Mouse (Mus musculus): Measurements from ENCODE around the gene Tigd4. TPM values are rescaled to one million over a fixed set of nuclear protein-coding genes. Genes with fewer than 3 reads are reported as not detected.

The Tigd4 gene
- polyA plus RNA-seq, 2 experiments = not detected

GRCm38 (mm10) chr3:84642942-84643341, 49.6 kb downstream of the Tigd4 start:
- WGBS (ENCODE audit: insufficient replicate concordance) = 65% methylated on average over 4 of the region's 4 CpGs
- H3K27me3 ChIP-seq (ENCODE audit: control insufficient read depth, insufficient read depth, low read length) = no peaks in the 10 kb centered on the region
- H3K4me1 ChIP-seq (replicated peaks; ENCODE audit: control insufficient read depth in 2 of 2, insufficient read depth in 2 of 2, low read length in 1 of 2) = 0 out of 4 replicates have a peak, but pooled peaks cover 0 to 2% of the 10 kb centered on the region in 2 experiments
- H3K9ac ChIP-seq (replicated peaks) = no peak overlapping the region
- ATAC-seq (ENCODE audit: insufficient read depth) (no peak), DNase-seq (ENCODE audit: low read depth in 3 of 3, low spot score in 3 of 3) (no peak)
- H3K9me3 ChIP-seq (ENCODE audit: control insufficient read depth, low read length) = no peaks in the 10 kb centered on the region
- no peak for TF ChIP-seq EP300 (IDR thresholded peaks at IDR 0.05; ENCODE audit: low read depth)
- TF ChIP-seq CTCF (IDR thresholded peaks at IDR 0.05; ENCODE audit: low read depth) = no peak
- H3K27ac ChIP-seq = no peak overlapping the region
- H3K4me2 ChIP-seq (ENCODE audit: low read depth) = no peak overlapping the region
- H3K4me3 ChIP-seq (ENCODE audit: insufficient read depth in 1 of 2, low read depth in 2 of 2, low read length in 2 of 2) = no peak overlapping the region
- no peaks in the 10 kb centered on the region for H3K36me3 ChIP-seq (replicated peaks; ENCODE audit: control insufficient read depth, insufficient read depth, low read depth)

GRCm38 (mm10) chr3:84645156-84646006, 52.0 kb downstream of the Tigd4 start:
- 58% methylated on average over 9 of the region's 9 CpGs for WGBS (ENCODE audit: insufficient replicate concordance)
- ATAC-seq (ENCODE audit: insufficient read depth) (no peak), DNase-seq (ENCODE audit: low read depth in 3 of 3, low spot score in 3 of 3) (no peak)
- no peaks in the 10 kb centered on the region for H3K27me3 ChIP-seq (ENCODE audit: control insufficient read depth, insufficient read depth, low read length)
- H3K36me3 ChIP-seq (replicated peaks; ENCODE audit: control insufficient read depth, insufficient read depth, low read depth) = no peaks in the 10 kb centered on the region
- no peak overlapping the region for H3K4me2 ChIP-seq (ENCODE audit: low read depth)
- H3K27ac ChIP-seq = no peak overlapping the region
- 0 out of 4 replicates have a peak, but pooled peaks cover 0 to 2% of the 10 kb centered on the region in 2 experiments for H3K4me1 ChIP-seq (replicated peaks; ENCODE audit: control insufficient read depth in 2 of 2, insufficient read depth in 2 of 2, low read length in 1 of 2)
- TF ChIP-seq EP300 (IDR thresholded peaks at IDR 0.05; ENCODE audit: low read depth) = no peak
- no peak for TF ChIP-seq CTCF (IDR thresholded peaks at IDR 0.05; ENCODE audit: low read depth)
- H3K9me3 ChIP-seq (ENCODE audit: control insufficient read depth, low read length) = no peaks in the 10 kb centered on the region
- no peak overlapping the region for H3K9ac ChIP-seq (replicated peaks)
- H3K4me3 ChIP-seq (ENCODE audit: insufficient read depth in 1 of 2, low read depth in 2 of 2, low read length in 2 of 2) = no peak overlapping the region

- TF ChIP-seq CTCF (IDR thresholded peaks at IDR 0.05; ENCODE audit: low read depth) (no peak), EP300 (IDR thresholded peaks at IDR 0.05; ENCODE audit: low read depth) (no peak)
- DNase-seq (ENCODE audit: low read depth in 3 of 3, low spot score in 3 of 3) (no peak), ATAC-seq (ENCODE audit: insufficient read depth) (no peak)
- Histone ChIP-seq H3K4me2 (ENCODE audit: low read depth) (no peak overlapping the region), H3K27ac (no peak overlapping the region), H3K27me3 (ENCODE audit: control insufficient read depth, insufficient read depth, low read length) (no peaks in the 10 kb centered on the region), H3K9ac (replicated peaks) (no peak overlapping the region), H3K9me3 (ENCODE audit: control insufficient read depth, low read length) (no peaks in the 10 kb centered on the region), H3K4me1 (replicated peaks; ENCODE audit: control insufficient read depth in 2 of 2, insufficient read depth in 2 of 2, low read length in 1 of 2) (0 out of 4 replicates have a peak, but pooled peaks cover 0 to 2% of the 10 kb centered on the region in 2 experiments), H3K4me3 (ENCODE audit: insufficient read depth in 1 of 2, low read depth in 2 of 2, low read length in 2 of 2) (no peak overlapping the region), H3K36me3 (replicated peaks; ENCODE audit: control insufficient read depth, insufficient read depth, low read depth) (no peaks in the 10 kb centered on the region)
- WGBS (ENCODE audit: insufficient replicate concordance) = 75% methylated on average over 3 of the region's 3 CpGs
Observed at GRCm38 (mm10) chr3:84646007-84646290, 52.6 kb downstream of the Tigd4 start.

- TF ChIP-seq CTCF (IDR thresholded peaks at IDR 0.05; ENCODE audit: low read depth) (no peak), EP300 (IDR thresholded peaks at IDR 0.05; ENCODE audit: low read depth) (no peak)
- H3K36me3 ChIP-seq (replicated peaks; ENCODE audit: control insufficient read depth, insufficient read depth, low read depth) = no peaks in the 10 kb centered on the region
- no peak overlapping the region for H3K27ac ChIP-seq
- ATAC-seq (ENCODE audit: insufficient read depth) (no peak), DNase-seq (ENCODE audit: low read depth in 3 of 3, low spot score in 3 of 3) (no peak)
- H3K27me3 ChIP-seq (ENCODE audit: control insufficient read depth, insufficient read depth, low read length) = no peaks in the 10 kb centered on the region
- H3K4me2 ChIP-seq (ENCODE audit: low read depth) = no peak overlapping the region
- no peak overlapping the region for H3K4me3 ChIP-seq (ENCODE audit: insufficient read depth in 1 of 2, low read depth in 2 of 2, low read length in 2 of 2)
- 0 out of 4 replicates have a peak, but pooled peaks cover 0 to 2% of the 10 kb centered on the region in 2 experiments for H3K4me1 ChIP-seq (replicated peaks; ENCODE audit: control insufficient read depth in 2 of 2, insufficient read depth in 2 of 2, low read length in 1 of 2)
- 61% methylated on average over 8 of the region's 8 CpGs for WGBS (ENCODE audit: insufficient replicate concordance)
- H3K9ac ChIP-seq (replicated peaks) = no peak overlapping the region
- no peaks in the 10 kb centered on the region for H3K9me3 ChIP-seq (ENCODE audit: control insufficient read depth, low read length)
Observed at GRCm38 (mm10) chr3:84646331-84646845, 53.0 kb downstream of the Tigd4 start.

Other genes starting within 250 kb of the Tigd4 start
- 15.1 and 15.9 TPM in 2 replicates for gene Fhdc1, start 113.1 kb upstream of the Tigd4 start, polyA plus RNA-seq (2012; rRNA removed)
- 28.0 and 29.2 TPM in 2 replicates for gene Fhdc1, start 113.1 kb upstream of the Tigd4 start, polyA plus RNA-seq (2014; fragmentation: Nextera tagmentation; extraction: Ambion mirVana)
- gene Arfip1, start 10.9 kb upstream of the Tigd4 start, polyA plus RNA-seq (2012; rRNA removed) = 3.7 and 5.3 TPM in 2 replicates
- gene Arfip1, start 10.9 kb upstream of the Tigd4 start, polyA plus RNA-seq (2014; fragmentation: Nextera tagmentation; extraction: Ambion mirVana) = 10.9 and 12.0 TPM in 2 replicates
- gene Tmem154, start 72.6 kb downstream of the Tigd4 start, polyA plus RNA-seq (2012; rRNA removed) = 0.41 and 0.63 TPM in 2 replicates
- gene Tmem154, start 72.6 kb downstream of the Tigd4 start, polyA plus RNA-seq (2014; fragmentation: Nextera tagmentation; extraction: Ambion mirVana) = 1.2 and 1.3 TPM in 2 replicates
- 1.6 and 2.5 TPM in 2 replicates for gene Fbxw7, start 221.7 kb downstream of the Tigd4 start, polyA plus RNA-seq (2012; rRNA removed)
- gene Fbxw7, start 221.7 kb downstream of the Tigd4 start, polyA plus RNA-seq (2014; fragmentation: Nextera tagmentation; extraction: Ambion mirVana) = 2.4 and 2.8 TPM in 2 replicates